Mouse (Mus musculus): Measurements from ENCODE around the gene Pdxdc1.

DNA sequence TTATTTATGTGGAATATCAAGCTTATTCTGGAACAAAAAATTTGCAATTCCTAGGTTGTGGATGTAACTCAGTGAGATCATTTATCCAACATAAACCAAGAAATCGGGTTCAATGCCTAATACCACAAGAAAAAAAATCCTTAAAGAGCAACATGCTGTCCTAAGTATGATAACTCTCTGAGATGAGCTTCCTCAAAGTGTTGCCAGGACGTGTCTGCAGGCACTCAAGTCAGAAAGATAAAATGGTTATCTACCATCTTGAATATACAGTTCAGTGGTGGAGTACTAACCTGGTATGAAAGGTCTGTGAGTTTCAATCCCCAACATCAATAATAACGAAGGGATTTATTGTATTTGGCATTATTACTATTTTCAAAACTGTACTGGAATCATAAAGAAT is 6.6 kb downstream of the Pdxdc1 start:
- no peak for TF ChIP-seq HCFC1 (IDR thresholded peaks at IDR 0.05; ENCODE audit: borderline replicate concordance, insufficient read depth, low read length)
- no peak for TF ChIP-seq ZC3H11A (IDR thresholded peaks at IDR 0.05; ENCODE audit: borderline replicate concordance, low read depth, low read length)
